Mouse (Mus musculus): Measurements from ENCODE around the gene Efna1.

GRCm38 (mm10) chr3:89237682-89238081, 43.3 kb downstream of the Efna1 start:
- no peak for TF ChIP-seq CTCF (conservative IDR thresholded peaks at IDR 0.05; ENCODE audit: low read length)
- TF ChIP-seq POU5F1 (IDR thresholded peaks at IDR 0.05; ENCODE audit: borderline replicate concordance, low read length), result no peak
